Mouse (Mus musculus): ENCODE data around the gene Tmem229b. TPM values are rescaled to one million over a fixed set of nuclear protein-coding genes. Genes with fewer than 3 reads are reported as not detected.

The Tmem229b gene
- 62.1 and 66.7 TPM in 2 replicates for polyA plus RNA-seq (2015; fragmentation: Nextera tagmentation; extraction: Ambion mirVana)

DNA sequence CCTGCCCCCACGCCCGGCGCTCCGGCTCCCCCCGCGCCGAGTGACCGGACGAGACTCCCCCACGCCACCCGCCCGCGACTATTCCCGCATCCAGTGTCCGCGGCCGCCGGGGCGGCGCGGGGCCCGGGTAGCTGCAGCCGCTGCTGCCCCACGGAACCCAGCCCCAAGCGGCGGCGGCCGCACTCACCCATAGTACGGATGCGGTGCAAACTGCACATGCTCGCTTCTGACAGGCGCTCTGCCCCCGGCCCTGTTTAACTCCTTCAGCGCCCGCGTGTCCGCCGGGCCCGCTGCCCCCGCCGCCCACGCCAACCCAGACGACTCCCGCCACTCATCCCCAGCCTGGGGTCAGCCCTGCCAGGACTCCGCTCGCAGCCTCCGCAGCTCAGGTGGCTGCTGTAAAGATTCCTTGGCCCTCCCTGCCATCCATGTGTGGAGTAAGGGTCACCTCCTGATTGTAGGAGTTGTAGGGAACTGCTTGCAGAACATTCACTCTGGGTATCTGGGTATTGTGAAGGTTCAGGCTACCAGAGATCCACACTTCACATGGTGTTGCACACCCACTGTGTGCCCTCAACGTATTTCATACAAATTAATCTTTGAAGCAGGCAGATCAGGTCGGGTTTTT is at the start of gene Tmem229b:
Gene Tmem229b, minus strand, starts transcription at position 502 of the 628 bp plus-strand sequence.
- Histone ChIP-seq H3K9me3 (ENCODE audit: control insufficient read depth, low read length) (no peaks in the 10 kb centered on the region), H3K27ac (ENCODE audit: low read length) (peak within 1 kb of the TSS; percentile 84), H3K36me3 (ENCODE audit: control insufficient read depth, insufficient read depth) (no peaks in the 10 kb centered on the region), H3K4me1 (replicated peaks; ENCODE audit: control insufficient read depth, insufficient read depth, low read length) (peaks cover 13% of the 10 kb centered on the region), H3K9ac (replicated peaks; ENCODE audit: low read depth, low read length) (peak within 1 kb of the TSS; percentile 90), H3K4me2 (ENCODE audit: low read length) (peak within 1 kb of the TSS; percentile 88), H3K27me3 (replicated peaks; ENCODE audit: control insufficient read depth, insufficient read depth, low read length) (no peaks in the 10 kb centered on the region), H3K4me3 (replicated peaks; ENCODE audit: low read length) (peak within 1 kb of the TSS; percentile 82)
- WGBS, result 1% methylated on average over 49 of the region's 49 CpGs
- ATAC-seq, result peak; percentile 96

DNA sequence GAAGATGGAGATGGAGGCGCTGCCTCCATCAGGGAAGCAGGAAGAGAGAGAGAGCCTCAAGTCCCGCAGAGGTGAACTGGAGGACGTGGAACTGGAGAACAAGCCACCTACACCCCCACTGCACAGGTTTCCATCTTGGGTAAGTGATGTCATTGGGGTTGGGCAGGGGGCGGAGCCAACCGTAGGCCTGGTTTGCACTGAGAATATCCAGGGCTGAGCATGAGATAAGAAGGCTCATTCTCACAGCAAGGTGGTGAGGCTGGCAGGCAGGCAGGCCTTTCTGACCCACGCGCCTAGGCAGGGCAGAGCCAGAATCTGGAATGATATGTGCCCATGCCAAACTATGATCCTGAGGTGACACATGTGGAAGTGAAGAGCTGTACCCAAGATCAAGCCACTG is 47.8 kb upstream of the Tmem229b start:
- Histone ChIP-seq H3K9me3 (ENCODE audit: control insufficient read depth, low read length) (no peaks in the 10 kb centered on the region), H3K36me3 (ENCODE audit: control insufficient read depth, insufficient read depth) (no peaks in the 10 kb centered on the region), H3K27ac (ENCODE audit: low read length) (no peak overlapping the region), H3K4me3 (replicated peaks; ENCODE audit: low read length) (no peak overlapping the region), H3K4me2 (ENCODE audit: low read length) (no peak overlapping the region), H3K4me1 (replicated peaks; ENCODE audit: control insufficient read depth, insufficient read depth, low read length) (no peaks in the 10 kb centered on the region), H3K27me3 (replicated peaks; ENCODE audit: control insufficient read depth, insufficient read depth, low read length) (no peaks in the 10 kb centered on the region), H3K9ac (replicated peaks; ENCODE audit: low read depth, low read length) (no peak overlapping the region)
- WGBS, result 94% methylated on average over 7 of the region's 7 CpGs
- ATAC-seq, result no peak

DNA sequence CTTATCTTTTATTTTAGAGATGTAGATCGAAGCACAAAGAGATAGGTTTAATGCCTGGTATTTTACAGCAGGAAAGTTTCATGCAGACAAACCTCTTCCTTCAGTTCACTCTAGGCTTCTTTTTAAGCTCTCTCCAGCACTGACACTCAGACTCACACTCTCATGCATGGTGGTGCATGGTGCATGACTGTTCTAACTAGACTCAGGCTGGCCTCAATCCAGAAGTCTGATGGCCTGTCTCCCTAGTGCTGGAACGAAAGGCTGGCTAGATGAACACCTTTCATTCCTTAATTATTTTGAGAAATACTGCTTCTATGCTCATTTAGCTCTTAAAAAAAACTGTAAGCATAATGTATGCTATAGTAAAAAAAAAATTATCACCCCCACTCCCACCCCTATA is 44.6 kb upstream of the Tmem229b start:
- H3K36me3 ChIP-seq (ENCODE audit: control insufficient read depth, insufficient read depth), result no peaks in the 10 kb centered on the region
- H3K4me1 ChIP-seq (replicated peaks; ENCODE audit: control insufficient read depth, insufficient read depth, low read length), result no peaks in the 10 kb centered on the region
- no peak overlapping the region for H3K9ac ChIP-seq (replicated peaks; ENCODE audit: low read depth, low read length)
- 75% methylated on average over 2 of the region's 2 CpGs for WGBS
- no peak overlapping the region for H3K4me3 ChIP-seq (replicated peaks; ENCODE audit: low read length)
- no peak for ATAC-seq
- H3K9me3 ChIP-seq (ENCODE audit: control insufficient read depth, low read length), result no peaks in the 10 kb centered on the region
- H3K4me2 ChIP-seq (ENCODE audit: low read length), result no peak overlapping the region
- H3K27ac ChIP-seq (ENCODE audit: low read length), result no peak overlapping the region
- H3K27me3 ChIP-seq (replicated peaks; ENCODE audit: control insufficient read depth, insufficient read depth, low read length), result no peaks in the 10 kb centered on the region

- Histone ChIP-seq H3K4me2 (ENCODE audit: low read length) (no peak overlapping the region), H3K27me3 (replicated peaks; ENCODE audit: control insufficient read depth, insufficient read depth, low read length) (no peaks in the 10 kb centered on the region), H3K36me3 (ENCODE audit: control insufficient read depth, insufficient read depth) (no peaks in the 10 kb centered on the region), H3K27ac (ENCODE audit: low read length) (no peak overlapping the region), H3K4me3 (replicated peaks; ENCODE audit: low read length) (no peak overlapping the region), H3K9me3 (ENCODE audit: control insufficient read depth, low read length) (no peaks in the 10 kb centered on the region), H3K9ac (replicated peaks; ENCODE audit: low read depth, low read length) (no peak overlapping the region), H3K4me1 (replicated peaks; ENCODE audit: control insufficient read depth, insufficient read depth, low read length) (no peaks in the 10 kb centered on the region)
- WGBS, result 75% methylated on average over 3 of the region's 3 CpGs
- ATAC-seq, result no peak
Observed at GRCm38 (mm10) chr12:79050545-79051212, 43.3 kb upstream of the Tmem229b start.

- Histone ChIP-seq H3K4me1 (replicated peaks; ENCODE audit: control insufficient read depth, insufficient read depth, low read length) (no peaks in the 10 kb centered on the region), H3K36me3 (ENCODE audit: control insufficient read depth, insufficient read depth) (no peaks in the 10 kb centered on the region), H3K27ac (ENCODE audit: low read length) (no peak overlapping the region), H3K4me3 (replicated peaks; ENCODE audit: low read length) (no peak overlapping the region), H3K4me2 (ENCODE audit: low read length) (no peak overlapping the region), H3K9ac (replicated peaks; ENCODE audit: low read depth, low read length) (no peak overlapping the region), H3K9me3 (ENCODE audit: control insufficient read depth, low read length) (no peaks in the 10 kb centered on the region), H3K27me3 (replicated peaks; ENCODE audit: control insufficient read depth, insufficient read depth, low read length) (no peaks in the 10 kb centered on the region)
- ATAC-seq, result no peak
- 68% methylated on average over 2 of the region's 2 CpGs for WGBS
Observed at GRCm38 (mm10) chr12:79049807-79050206, 42.4 kb upstream of the Tmem229b start.

DNA sequence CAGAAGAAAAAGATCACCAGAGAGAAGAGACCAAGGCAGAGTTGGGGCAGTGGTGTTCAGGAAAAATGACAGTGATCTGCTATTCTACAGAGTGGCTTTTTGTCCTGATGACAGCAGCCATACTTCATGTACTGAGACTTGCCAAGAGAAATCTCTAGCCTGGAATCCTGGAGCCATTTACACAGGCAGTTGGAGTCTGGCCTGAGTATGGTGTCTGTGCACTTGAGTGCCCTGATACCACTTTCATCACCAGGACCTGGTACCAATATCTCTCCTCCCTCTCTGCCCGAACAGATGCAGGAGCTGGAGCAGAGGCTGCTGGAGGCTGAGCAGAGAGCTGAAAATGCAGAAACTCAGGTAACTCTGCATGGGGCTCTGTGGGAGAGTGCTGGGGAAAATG is 41.5 kb upstream of the Tmem229b start:
- no peak overlapping the region for H3K4me2 ChIP-seq (ENCODE audit: low read length)
- no peaks in the 10 kb centered on the region for H3K36me3 ChIP-seq (ENCODE audit: control insufficient read depth, insufficient read depth)
- H3K27ac ChIP-seq (ENCODE audit: low read length), result no peak overlapping the region
- WGBS, result 86% methylated on average over 1 of the region's 1 CpGs
- H3K4me3 ChIP-seq (replicated peaks; ENCODE audit: low read length), result no peak overlapping the region
- no peak for ATAC-seq
- H3K4me1 ChIP-seq (replicated peaks; ENCODE audit: control insufficient read depth, insufficient read depth, low read length), result no peaks in the 10 kb centered on the region
- no peaks in the 10 kb centered on the region for H3K27me3 ChIP-seq (replicated peaks; ENCODE audit: control insufficient read depth, insufficient read depth, low read length)
- H3K9me3 ChIP-seq (ENCODE audit: control insufficient read depth, low read length), result no peaks in the 10 kb centered on the region
- no peak overlapping the region for H3K9ac ChIP-seq (replicated peaks; ENCODE audit: low read depth, low read length)

- Histone ChIP-seq H3K27me3 (replicated peaks; ENCODE audit: control insufficient read depth, insufficient read depth, low read length) (no peaks in the 10 kb centered on the region), H3K9me3 (ENCODE audit: control insufficient read depth, low read length) (no peaks in the 10 kb centered on the region), H3K4me2 (ENCODE audit: low read length) (no peak overlapping the region), H3K4me1 (replicated peaks; ENCODE audit: control insufficient read depth, insufficient read depth, low read length) (no peaks in the 10 kb centered on the region), H3K36me3 (ENCODE audit: control insufficient read depth, insufficient read depth) (no peaks in the 10 kb centered on the region), H3K4me3 (replicated peaks; ENCODE audit: low read length) (no peak overlapping the region), H3K27ac (ENCODE audit: low read length) (no peak overlapping the region), H3K9ac (replicated peaks; ENCODE audit: low read depth, low read length) (no peak overlapping the region)
- 91% methylated on average over 7 of the region's 7 CpGs for WGBS
- ATAC-seq, result no peak
Observed at GRCm38 (mm10) chr12:79047203-79047602, 39.8 kb upstream of the Tmem229b start.

DNA sequence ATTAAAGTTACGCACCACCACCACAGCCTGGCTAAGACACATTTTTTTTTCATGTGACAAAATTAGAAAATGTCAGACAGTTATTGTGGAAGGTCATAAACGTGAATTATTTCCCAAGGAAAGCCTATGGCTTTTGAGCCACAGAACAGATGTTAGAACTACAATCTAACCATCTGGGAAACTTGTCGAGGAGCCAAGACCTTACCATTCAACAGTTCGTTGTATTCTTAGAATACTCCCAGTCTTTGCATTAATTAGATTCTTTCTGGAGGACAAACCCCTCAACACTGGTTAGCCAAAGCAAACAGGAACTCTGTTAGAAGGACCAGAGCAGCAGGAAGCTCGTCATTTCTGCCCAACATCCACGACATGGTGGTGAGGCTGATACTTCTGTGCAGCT is 38.7 kb upstream of the Tmem229b start:
- H3K27ac ChIP-seq (ENCODE audit: low read length), result no peak overlapping the region
- H3K36me3 ChIP-seq (ENCODE audit: control insufficient read depth, insufficient read depth), result no peaks in the 10 kb centered on the region
- no peaks in the 10 kb centered on the region for H3K9me3 ChIP-seq (ENCODE audit: control insufficient read depth, low read length)
- ATAC-seq, result no peak
- H3K4me1 ChIP-seq (replicated peaks; ENCODE audit: control insufficient read depth, insufficient read depth, low read length), result no peaks in the 10 kb centered on the region
- no peak overlapping the region for H3K4me3 ChIP-seq (replicated peaks; ENCODE audit: low read length)
- WGBS, result 56% methylated on average over 6 of the region's 6 CpGs
- no peak overlapping the region for H3K4me2 ChIP-seq (ENCODE audit: low read length)
- H3K9ac ChIP-seq (replicated peaks; ENCODE audit: low read depth, low read length), result no peak overlapping the region
- no peaks in the 10 kb centered on the region for H3K27me3 ChIP-seq (replicated peaks; ENCODE audit: control insufficient read depth, insufficient read depth, low read length)

- no peaks in the 10 kb centered on the region for H3K9me3 ChIP-seq (ENCODE audit: control insufficient read depth, low read length)
- no peak overlapping the region for H3K27ac ChIP-seq (ENCODE audit: low read length)
- H3K36me3 ChIP-seq (ENCODE audit: control insufficient read depth, insufficient read depth), result no peaks in the 10 kb centered on the region
- no peak overlapping the region for H3K4me2 ChIP-seq (ENCODE audit: low read length)
- no peak overlapping the region for H3K9ac ChIP-seq (replicated peaks; ENCODE audit: low read depth, low read length)
- no peak overlapping the region for H3K4me3 ChIP-seq (replicated peaks; ENCODE audit: low read length)
- no peak for ATAC-seq
- H3K4me1 ChIP-seq (replicated peaks; ENCODE audit: control insufficient read depth, insufficient read depth, low read length), result no peaks in the 10 kb centered on the region
- H3K27me3 ChIP-seq (replicated peaks; ENCODE audit: control insufficient read depth, insufficient read depth, low read length), result no peaks in the 10 kb centered on the region
- 89% methylated on average over 8 of the region's 8 CpGs for WGBS
Observed at GRCm38 (mm10) chr12:79044668-79045067, 37.2 kb upstream of the Tmem229b start.

Measured in forebrain, embryonic 16.5 days (tissue).